Mouse (Mus musculus): ENCODE measurements around the gene Nlrp4e.
"Not testable (repeated sequence)": the region's sequence is repeated elsewhere in the genome, so short reads cannot be mapped to it uniquely, and the experiment has no call there.

Gene Nlrp4e

GRCm38 (mm10) chr7:23300892-23301291 lies at the start of gene Nlrp4e:
Nlrp4e (plus strand) TSS chr7:23301192.
- DNase-seq (ENCODE audit: low spot score in 2 of 2), result not testable (repeated sequence)

- DNase-seq (ENCODE audit: low spot score in 2 of 2), result not testable (repeated sequence)
Measured at GRCm38 (mm10) chr7:23251582-23251981, 49.4 kb upstream of the Nlrp4e start, which contains the start of gene Vmn1r166. Vmn1r166 (minus strand) TSS chr7:23251682.

- DNase-seq (ENCODE audit: low spot score in 2 of 2), result not testable (repeated sequence)
Measured at GRCm38 (mm10) chr7:23278800-23279199, 22.2 kb upstream of the Nlrp4e start, which contains the start of gene Gm6902. Gm6902 (minus strand) TSS chr7:23278900.

GRCm38 (mm10) chr7:23358311-23358710 lies 57.3 kb downstream of the Nlrp4e start:
- not testable (repeated sequence) for DNase-seq (ENCODE audit: low spot score in 2 of 2)

- no peak for DNase-seq (ENCODE audit: low spot score in 2 of 2)
Measured at GRCm38 (mm10) chr7:23385589-23385988, 84.6 kb downstream of the Nlrp4e start, which contains the start of gene Nlrp5. Nlrp5 (plus strand) TSS chr7:23385889.

Data from urinary bladder, adult 18-20 months (tissue).